Comparison of ENCODE assay signal across 8 mouse cellular contexts in genomic region chr5:142907048-142907802, GRCm38 (mm10). TPM values are rescaled to one million over a fixed set of nuclear protein-coding genes. Genes with fewer than 3 reads are reported as not detected.
A peak's percentile ranks its signal among the peaks of the same experiment; 100 is the strongest.
DNase-seq lines count a peak whose midpoint lies in the region; ATAC-seq lines count a peak whose summit lies in the region.

No protein-coding gene starts in this region.

- peak; percentile 70 for DNase-seq in cerebellum, adult 11 months
- peak; percentile 82 for DNase-seq in cerebellum, adult 9-10 months
- peak; percentile 76 for DNase-seq in gastrocnemius, postnatal 25 days
- peak; percentile 47 to 59 for DNase-seq in left cerebral cortex, postnatal 36 days (ENCODE audit: low spot score in 2 of 2)
- DNase-seq in midbrain, embryonic 11.5 days (ENCODE audit: low spot score, missing footprints) = peak; percentile 96

- ATAC-seq in cerebellum, adult (ENCODE audit: insufficient number of reproducible peaks, low FRiP score, low TSS enrichment) = no peak
- no peak for ATAC-seq in intestine, embryonic 15.5 days
- peak; percentile 20 for ATAC-seq in midbrain, embryonic 11.5 days (ENCODE audit: low FRiP score)
- peak; percentile 11; the same call in 1 of the 2 replicates for ATAC-seq in stomach, embryonic 16.5 days (ENCODE audit: insufficient read depth, low FRiP score)

- 15% methylated on average over 14 of the region's 14 CpGs for WGBS in intestine, embryonic 15.5 days
- 39% methylated on average over 14 of the region's 14 CpGs for WGBS in midbrain, embryonic 11.5 days
- 16% methylated on average over 14 of the region's 14 CpGs for WGBS in stomach, embryonic 16.5 days

- H3K9me3 ChIP-seq in intestine, embryonic 15.5 days = no peaks in the 10 kb centered on the region
- no peaks in the 10 kb centered on the region for H3K9me3 ChIP-seq in midbrain, embryonic 11.5 days (ENCODE audit: control insufficient read depth, low read length)
- no peaks in the 10 kb centered on the region for H3K9me3 ChIP-seq in stomach, embryonic 16.5 days (replicated peaks; ENCODE audit: control insufficient read depth, low read length)

- peaks cover 28% of the 10 kb centered on the region for H3K36me3 ChIP-seq in intestine, embryonic 15.5 days
- peaks cover 27% of the 10 kb centered on the region for H3K36me3 ChIP-seq in midbrain, embryonic 11.5 days (ENCODE audit: control insufficient read depth, insufficient read depth, low read length)
- H3K36me3 ChIP-seq in stomach, embryonic 16.5 days (ENCODE audit: control insufficient read depth, insufficient read depth, low read length) = peaks cover 28% of the 10 kb centered on the region

- peak overlapping the region; percentile 42 for H3K4me3 ChIP-seq in intestine, embryonic 15.5 days (replicated peaks)
- peak overlapping the region; percentile 100 for H3K4me3 ChIP-seq in midbrain, embryonic 11.5 days (ENCODE audit: low read depth, low read length)
- H3K4me3 ChIP-seq in stomach, embryonic 16.5 days (replicated peaks; ENCODE audit: low read length) = peak overlapping the region; percentile 86

- peak overlapping the region; percentile 100 for H3K27ac ChIP-seq in intestine, embryonic 15.5 days
- peak overlapping the region; percentile 85 for H3K27ac ChIP-seq in midbrain, embryonic 11.5 days (ENCODE audit: low read depth, low read length)
- H3K27ac ChIP-seq in stomach, embryonic 16.5 days (ENCODE audit: low read length) = peak overlapping the region; percentile 100

- peak overlapping the region; percentile 48 for H3K9ac ChIP-seq in intestine, embryonic 15.5 days
- H3K9ac ChIP-seq in midbrain, embryonic 11.5 days (ENCODE audit: low read length) = peak overlapping the region; percentile 100
- peak overlapping the region; percentile 100 for H3K9ac ChIP-seq in stomach, embryonic 16.5 days (ENCODE audit: low read length)

- no peaks in the 10 kb centered on the region for H3K27me3 ChIP-seq in intestine, embryonic 15.5 days (replicated peaks)
- H3K27me3 ChIP-seq in midbrain, embryonic 11.5 days (ENCODE audit: control insufficient read depth, insufficient read depth, low read length) = no peaks in the 10 kb centered on the region
- no peaks in the 10 kb centered on the region for H3K27me3 ChIP-seq in stomach, embryonic 16.5 days (ENCODE audit: control insufficient read depth, insufficient read depth, low read length)

- intact Hi-C loops in left cerebral cortex, postnatal 36 days (cut with DNase I) = loop anchor here (2.0 kb wide), 1 partner anchor 90 kb away; the partner anchor contains the start of gene Tnrc18

- H3K4me2 ChIP-seq in intestine, embryonic 15.5 days (replicated peaks) = peak overlapping the region; percentile 72
- H3K4me2 ChIP-seq in midbrain, embryonic 11.5 days = peak overlapping the region; percentile 52
- peak overlapping the region; percentile 83 for H3K4me2 ChIP-seq in stomach, embryonic 16.5 days (ENCODE audit: low read depth, low read length)

- peaks cover 57% of the 10 kb centered on the region for H3K4me1 ChIP-seq in intestine, embryonic 15.5 days (replicated peaks)
- H3K4me1 ChIP-seq in midbrain, embryonic 11.5 days (ENCODE audit: control insufficient read depth, insufficient read depth, low read length) = peaks cover 23% of the 10 kb centered on the region
- H3K4me1 ChIP-seq in stomach, embryonic 16.5 days (ENCODE audit: control insufficient read depth, insufficient read depth, low read length) = peaks cover 40% of the 10 kb centered on the region

RNA-seq across cellular contexts. Expression of gene Actb, which starts 0.7 kb away (rescaled TPM):
- 100 to 1,000 TPM; 487 to 619 TPM for total RNA-seq in gastrocnemius, postnatal 25 days (2021)
- 14,579 and 17,104 TPM in 2 replicates for polyA plus RNA-seq in intestine, embryonic 15.5 days (2015; fragmentation: Nextera tagmentation; extraction: Ambion mirVana)
- total RNA-seq in left cerebral cortex, postnatal 36 days (2021) = 1,000 to 10,000 TPM; 2,229 to 2,541 TPM
- 14,142 and 15,094 TPM in 2 replicates for polyA plus RNA-seq in midbrain, embryonic 11.5 days (2014; fragmentation: Nextera tagmentation; extraction: Ambion mirVana)
- polyA plus RNA-seq in stomach, embryonic 16.5 days (2015; fragmentation: Nextera tagmentation; extraction: Ambion mirVana) = 14,659 and 15,131 TPM in 2 replicates

RNA-seq across cellular contexts. Expression of gene Fbxl18, which starts 12.0 kb away (rescaled TPM):
- 1 to 10 TPM; 5.6 to 6.8 TPM for total RNA-seq in gastrocnemius, postnatal 25 days (2021)
- 11.1 and 11.4 TPM in 2 replicates for polyA plus RNA-seq in intestine, embryonic 15.5 days (2015; fragmentation: Nextera tagmentation; extraction: Ambion mirVana)
- 10 to 100 TPM; 30.4 to 34.1 TPM for total RNA-seq in left cerebral cortex, postnatal 36 days (2021)
- 10.5 and 11.8 TPM in 2 replicates for polyA plus RNA-seq in midbrain, embryonic 11.5 days (2014; fragmentation: Nextera tagmentation; extraction: Ambion mirVana)
- polyA plus RNA-seq in stomach, embryonic 16.5 days (2015; fragmentation: Nextera tagmentation; extraction: Ambion mirVana) = 8.2 and 9.7 TPM in 2 replicates

RNA-seq across cellular contexts. Expression of gene Fscn1, which starts 52.9 kb away (rescaled TPM):
- 10 to 100 TPM; 13.4 to 17.6 TPM for total RNA-seq in gastrocnemius, postnatal 25 days (2021)
- polyA plus RNA-seq in intestine, embryonic 15.5 days (2015; fragmentation: Nextera tagmentation; extraction: Ambion mirVana) = 140 and 170 TPM in 2 replicates
- 100 to 1,000 TPM; 310 to 396 TPM for total RNA-seq in left cerebral cortex, postnatal 36 days (2021)
- polyA plus RNA-seq in midbrain, embryonic 11.5 days (2014; fragmentation: Nextera tagmentation; extraction: Ambion mirVana) = 566 and 605 TPM in 2 replicates
- polyA plus RNA-seq in stomach, embryonic 16.5 days (2015; fragmentation: Nextera tagmentation; extraction: Ambion mirVana) = 161 and 176 TPM in 2 replicates

Comparison
In these comparisons a context has a peak if more than half of its experiments do, and no peak if none do; other contexts are left out.
1. ATAC-seq: peak in midbrain, embryonic 11.5 days (single experiment) and stomach, embryonic 16.5 days (single experiment); none in cerebellum, adult (single experiment) and intestine, embryonic 15.5 days (single experiment).
2. H3K4me3 ChIP-seq: peak in every context shown above with its lines; median percentile 100 in midbrain, embryonic 11.5 days; 86 in stomach, embryonic 16.5 days; 42 in intestine, embryonic 15.5 days.
3. H3K9ac ChIP-seq: peak in every context shown above with its lines; median percentile 100 in midbrain, embryonic 11.5 days; 100 in stomach, embryonic 16.5 days; 48 in intestine, embryonic 15.5 days.
4. Peak in every context shown above with its lines, with median percentiles within 50 percentile points of each other: DNase-seq, H3K27ac ChIP-seq and H3K4me2 ChIP-seq.